Mouse (Mus musculus): ENCODE data around the gene Rdh16f2.
"Not testable (repeated sequence)": the region's sequence is repeated elsewhere in the genome, so short reads cannot be mapped to it uniquely, and the experiment has no call there.

Gene Rdh16f2
- long read RNA-seq, experiment 1, result 0 reads
- long read RNA-seq, experiment 2, result 0 reads

DNA sequence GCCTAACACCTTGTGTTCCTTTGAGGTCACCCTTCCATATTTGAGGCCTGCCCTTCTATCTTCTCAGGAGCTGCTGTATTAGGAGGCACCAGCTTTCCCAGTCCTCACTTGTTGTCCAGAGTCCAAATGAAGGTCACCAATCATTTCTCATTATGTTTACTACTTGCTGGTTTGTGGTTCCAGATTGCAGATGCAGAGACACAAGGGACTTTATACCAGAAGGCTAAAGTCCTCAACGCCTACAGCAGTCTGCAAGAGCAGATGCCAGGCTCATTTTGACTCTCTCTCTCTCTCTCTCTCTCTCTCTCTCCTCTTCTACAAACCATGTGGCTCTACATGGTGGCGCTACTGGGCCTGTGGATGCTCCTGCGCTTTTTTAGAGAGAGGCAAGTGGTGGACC lies at the start of gene Rdh16f2:
Gene Rdh16f2, plus strand, starts transcription at position 243 of the 400 bp plus-strand sequence.
- intact Hi-C loops (cut with DNase I), result no loop called here

- intact Hi-C loops (cut with DNase I), result not testable (repeated sequence)
These were observed 48.9 kb upstream of the Rdh16f2 start for GRCm38 (mm10) chr10:127817268-127817910.

DNA sequence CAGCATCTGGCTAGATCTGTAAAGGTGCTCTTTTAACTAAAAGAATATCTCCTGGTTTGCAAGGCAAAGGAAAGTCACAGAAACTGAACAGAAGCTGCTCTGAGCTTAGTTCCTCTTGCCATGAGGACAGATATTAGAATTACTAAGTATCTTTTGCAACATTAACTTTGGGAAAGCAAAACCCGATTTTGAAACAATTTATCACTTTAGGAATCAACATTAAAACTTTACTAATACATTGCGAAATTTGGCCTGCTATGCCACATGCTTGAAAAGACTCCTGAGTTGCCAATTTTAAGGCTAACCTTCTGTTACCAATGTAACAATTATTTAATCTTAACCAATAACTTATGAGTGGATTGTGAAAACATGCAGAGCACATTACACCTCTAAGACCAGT lies 44.5 kb upstream of the Rdh16f2 start:
- intact Hi-C loops (cut with DNase I), result not testable (repeated sequence)

DNA sequence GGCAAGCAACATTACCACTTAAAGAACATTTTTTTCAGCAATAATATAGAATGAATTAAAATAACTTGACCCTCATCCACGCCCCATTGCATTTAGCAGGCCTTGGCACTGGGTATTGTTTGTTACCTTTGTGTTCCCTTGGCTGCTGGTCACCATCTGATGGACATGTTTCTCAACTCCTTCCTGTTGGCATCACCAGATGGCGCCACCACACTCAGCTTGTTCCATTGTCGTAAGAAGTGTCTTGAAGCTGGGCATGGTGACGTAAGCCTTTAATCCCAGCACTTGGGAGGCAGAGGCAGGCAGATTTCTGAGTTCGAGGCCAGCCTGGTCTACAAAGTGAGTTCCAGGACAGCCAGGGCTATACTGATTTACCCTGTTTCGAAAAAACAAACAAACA lies 40.9 kb upstream of the Rdh16f2 start:
- intact Hi-C loops (cut with DNase I), result no loop called here

- intact Hi-C loops (cut with DNase I), result no loop called here
These were observed 37.2 kb upstream of the Rdh16f2 start for GRCm38 (mm10) chr10:127829121-127829520.

GRCm38 (mm10) chr10:127834186-127834585 lies 32.1 kb upstream of the Rdh16f2 start:
- intact Hi-C loops (cut with DNase I), result not testable (repeated sequence)

DNA sequence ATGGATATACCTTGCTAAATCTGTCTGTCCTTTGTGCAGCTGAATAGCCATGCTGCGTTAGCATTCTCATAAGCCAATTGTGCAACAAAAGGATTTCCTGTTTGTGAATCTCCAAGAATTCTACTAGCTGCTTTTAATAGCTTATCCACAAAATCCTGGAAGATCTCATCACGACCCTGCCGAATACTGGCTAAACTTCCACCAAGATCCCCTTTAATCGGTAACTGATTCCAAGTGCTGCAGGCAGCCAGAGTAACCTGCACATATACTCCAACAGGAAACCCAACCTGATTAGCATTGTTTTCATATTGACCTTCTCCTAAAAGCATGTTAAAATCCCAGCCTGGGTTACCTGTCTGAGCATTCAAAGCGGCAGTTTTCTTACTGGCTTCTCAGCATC lies 31.0 kb upstream of the Rdh16f2 start:
- intact Hi-C loops (cut with DNase I), result no loop called here

DNA sequence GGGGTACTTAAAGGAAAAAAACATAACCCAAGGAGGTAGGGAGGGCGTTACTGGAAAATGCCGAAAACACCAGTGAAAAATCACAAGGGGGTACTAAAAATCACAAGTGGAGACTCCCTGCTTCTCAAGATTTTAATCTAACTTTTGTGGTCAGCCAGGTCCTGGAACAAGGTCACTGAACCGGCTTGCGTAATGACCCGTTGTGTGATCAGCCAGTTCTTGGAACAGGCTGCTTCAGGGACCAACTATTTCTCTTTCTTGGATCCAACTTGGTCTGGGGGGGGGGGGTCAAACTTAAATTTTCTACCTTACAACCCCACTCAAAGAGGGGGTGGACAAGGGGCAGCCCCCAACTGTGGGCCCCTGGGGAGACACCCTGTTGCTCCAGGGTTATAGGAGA lies 28.5 kb upstream of the Rdh16f2 start:
- intact Hi-C loops (cut with DNase I), result not testable (repeated sequence)

GRCm38 (mm10) chr10:127838539-127838938 lies 27.7 kb upstream of the Rdh16f2 start:
- intact Hi-C loops (cut with DNase I), result no loop called here

DNA sequence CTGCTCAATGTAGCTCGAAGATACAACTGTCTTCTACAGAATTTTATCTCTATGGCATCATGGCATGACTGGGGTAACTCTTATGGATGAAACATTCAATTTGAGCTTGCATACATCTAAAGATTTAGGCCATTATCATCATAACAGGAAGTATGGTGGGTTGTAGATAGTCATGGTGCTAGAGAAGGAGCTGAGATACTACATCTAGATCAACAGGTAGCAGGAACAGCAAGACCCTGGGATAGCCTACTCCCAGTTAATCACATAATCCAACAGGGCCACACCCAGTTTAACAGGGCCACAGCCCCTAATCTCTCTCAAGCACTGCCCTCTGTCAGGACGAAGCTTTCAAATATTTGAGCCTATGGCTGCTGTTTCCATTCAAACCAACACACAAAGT lies 25.5 kb upstream of the Rdh16f2 start:
- intact Hi-C loops (cut with DNase I), result no loop called here

DNA sequence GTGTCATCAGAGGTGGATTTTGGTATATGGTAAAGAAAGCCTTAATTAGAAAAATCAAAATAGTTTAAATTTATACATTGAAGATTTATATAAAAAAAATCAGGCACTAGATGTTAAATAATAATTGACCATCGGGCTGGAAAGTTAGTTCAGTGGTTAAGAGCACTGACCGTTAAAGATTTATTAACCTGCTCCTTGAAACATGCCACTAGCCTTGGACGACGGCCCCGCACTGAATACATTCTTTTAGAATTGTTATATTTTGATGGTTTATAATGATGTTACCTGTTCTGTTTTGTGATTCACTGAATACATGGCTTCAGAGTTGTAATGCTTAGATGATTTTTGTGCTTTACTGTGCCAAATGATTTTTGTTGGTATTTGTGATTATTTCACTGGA lies 20.3 kb upstream of the Rdh16f2 start:
- intact Hi-C loops (cut with DNase I), result not testable (repeated sequence)

DNA sequence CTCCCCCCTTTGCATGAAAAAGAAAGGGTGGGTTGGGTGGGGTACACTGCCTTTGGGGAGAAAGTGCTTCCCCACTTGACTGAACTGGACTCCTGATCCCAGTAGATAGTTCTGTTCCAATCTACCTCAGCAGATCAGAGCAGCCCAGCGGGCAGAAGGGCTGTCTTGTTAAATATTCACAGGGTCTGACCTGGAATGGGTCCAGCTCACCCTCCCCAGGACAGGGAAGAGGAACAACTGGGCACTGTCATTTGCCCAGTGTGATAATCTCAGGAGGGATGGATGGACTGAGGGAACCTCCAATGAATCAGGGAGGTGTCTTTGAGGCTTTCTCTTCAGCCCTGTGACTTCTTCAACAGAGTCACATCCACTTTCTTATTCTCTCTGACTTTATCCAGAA lies 18.2 kb upstream of the Rdh16f2 start:
- intact Hi-C loops (cut with DNase I), result no loop called here

GRCm38 (mm10) chr10:127849628-127850027 lies 16.6 kb upstream of the Rdh16f2 start, which contains the start of gene Rdh19:
TSS of gene Rdh19 (plus strand) at chr10:127849928.
- intact Hi-C loops (cut with DNase I), result no loop called here

DNA sequence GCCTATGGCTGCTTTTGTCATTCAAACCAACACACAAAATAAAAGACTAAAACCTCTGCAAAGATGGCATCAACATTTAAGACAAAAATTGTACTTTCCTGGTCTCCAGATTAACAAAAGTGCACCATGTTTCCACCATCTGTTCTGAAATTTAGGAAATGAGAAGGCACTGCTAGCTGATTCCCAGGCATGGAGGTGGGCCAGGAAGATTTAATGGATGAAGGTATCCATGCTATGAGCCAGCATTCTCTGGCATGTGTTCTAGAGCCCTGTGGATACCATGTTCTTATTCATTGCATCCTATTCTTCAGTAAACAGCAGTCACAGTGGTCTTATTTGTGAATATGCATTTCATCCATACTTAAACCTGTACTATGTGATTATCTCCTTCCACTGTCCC lies 9.9 kb upstream of the Rdh16f2 start:
- intact Hi-C loops (cut with DNase I), result no loop called here

- intact Hi-C loops (cut with DNase I), result no loop called here
These were observed 1.3 kb upstream of the Rdh16f2 start for GRCm38 (mm10) chr10:127864931-127865330.

DNA sequence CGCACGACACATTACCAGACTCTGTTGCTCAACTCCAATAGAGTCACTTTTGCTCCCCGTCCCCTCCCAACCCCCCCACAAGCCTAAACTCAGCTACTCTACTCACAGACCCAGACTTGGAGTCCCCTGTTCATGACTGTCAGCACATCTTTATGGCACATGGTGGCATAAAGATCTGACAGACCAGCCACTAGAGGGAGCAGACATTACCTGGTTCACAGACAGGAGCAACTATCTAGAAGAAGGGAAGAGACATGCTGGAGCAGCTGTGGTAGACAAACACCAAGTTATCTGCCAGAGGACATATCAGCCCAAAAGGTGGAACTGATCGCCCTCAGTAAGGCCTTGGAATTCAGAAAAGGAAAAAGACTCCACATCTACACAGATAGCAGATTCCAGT lies 6.2 kb downstream of the Rdh16f2 start:
- intact Hi-C loops (cut with DNase I), result loop anchor here (2.0 kb wide), 1 partner anchor 64 kb away; no protein-coding TSS in a partner anchor

GRCm38 (mm10) chr10:127877681-127878080 lies 11.4 kb downstream of the Rdh16f2 start:
- intact Hi-C loops (cut with DNase I), result no loop called here

GRCm38 (mm10) chr10:127878262-127879057 lies 12.2 kb downstream of the Rdh16f2 start:
- intact Hi-C loops (cut with DNase I), result no loop called here

DNA sequence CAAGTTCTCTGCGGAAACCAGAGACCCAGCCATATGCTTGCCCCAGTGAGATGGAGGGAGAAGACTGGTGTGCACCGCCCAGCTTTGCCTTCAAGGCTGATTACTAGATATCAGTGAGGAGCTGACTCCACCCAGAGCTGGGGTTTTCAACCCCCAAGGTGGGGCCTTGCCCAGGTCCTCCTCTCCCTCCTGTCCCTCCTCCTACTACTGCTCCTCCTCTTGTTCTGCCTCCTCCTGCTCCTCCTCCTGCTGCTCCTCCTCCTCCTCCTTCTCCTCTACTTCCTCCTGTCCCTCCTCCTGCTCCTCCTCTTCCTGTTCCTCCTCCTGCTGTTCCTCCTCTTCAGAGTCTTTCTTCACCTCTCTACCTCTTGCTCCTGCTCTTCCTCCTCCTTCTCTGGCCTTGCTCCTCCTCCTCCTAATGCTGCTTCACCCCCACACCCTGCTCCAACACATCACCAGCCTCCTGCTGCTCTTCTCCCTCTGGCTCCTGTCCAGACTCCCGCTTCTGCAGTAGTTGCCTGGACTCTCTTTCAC lies 12.9 kb downstream of the Rdh16f2 start:
- intact Hi-C loops (cut with DNase I), result no loop called here

GRCm38 (mm10) chr10:127881041-127881440 lies 14.8 kb downstream of the Rdh16f2 start:
- intact Hi-C loops (cut with DNase I), result no loop called here

- intact Hi-C loops (cut with DNase I), result no loop called here
These were observed 20.3 kb downstream of the Rdh16f2 start for GRCm38 (mm10) chr10:127886551-127886950.

DNA sequence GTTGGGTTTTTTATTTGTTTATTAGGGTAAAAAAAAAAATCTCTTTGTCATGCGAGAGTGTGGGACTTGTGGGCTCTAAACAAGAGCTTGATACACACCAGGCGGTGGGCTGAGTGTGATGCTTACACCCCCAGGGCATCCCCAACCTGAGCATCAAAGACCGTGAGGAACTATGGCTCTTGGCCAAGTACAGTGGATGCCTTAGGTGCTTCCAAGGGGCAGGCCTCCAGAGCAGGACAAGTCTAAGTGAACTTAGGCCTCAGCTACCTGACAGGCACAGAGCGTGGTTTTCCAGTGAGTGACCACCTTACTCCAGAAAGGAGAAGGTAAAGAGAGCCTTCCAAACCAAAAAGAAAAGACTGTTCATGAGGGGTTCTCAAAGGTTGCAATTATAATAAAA lies 20.7 kb downstream of the Rdh16f2 start:
- intact Hi-C loops (cut with DNase I), result no loop called here
